Mouse (Mus musculus) ZHBTc4 (cell line): Measurements from ENCODE around the gene Susd3.
A peak's percentile ranks its signal among the peaks of the same experiment; 100 is the strongest.

ENCODE experiments used
- DNase-seq: peaks from one replicate; pipeline ENCODE4 v3.0.0-alpha.2; 2011; ENCODE audit warnings: low read depth, low spot score

Gene Susd3

GRCm38 (mm10) chr13:49246626-49247025 lies 1.9 kb downstream of the Susd3 start:
- DNase-seq, result no peak

- DNase-seq, result no peak
Observed at GRCm38 (mm10) chr13:49246011-49246410, 2.5 kb downstream of the Susd3 start.

DNA sequence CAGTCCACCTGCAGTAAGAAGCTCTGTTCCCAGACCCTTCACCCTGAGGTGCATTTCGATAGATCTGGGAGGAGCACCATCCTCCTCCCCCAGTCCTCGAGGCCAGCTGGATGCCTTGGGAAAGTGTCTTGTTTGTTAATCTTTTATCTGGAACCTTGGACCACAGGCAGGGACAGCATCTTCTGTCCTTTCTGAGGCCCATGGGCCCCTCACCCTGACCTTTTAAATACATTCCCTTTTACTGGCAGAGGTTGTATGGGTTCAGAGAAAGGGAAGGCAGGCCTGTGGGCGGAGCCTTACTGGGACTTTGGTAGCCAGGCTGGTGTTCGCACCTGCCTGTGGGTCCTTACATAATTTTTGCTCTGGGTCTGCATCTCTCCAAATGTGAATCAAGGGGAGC lies 3.3 kb downstream of the Susd3 start:
- DNase-seq, result no peak

DNA sequence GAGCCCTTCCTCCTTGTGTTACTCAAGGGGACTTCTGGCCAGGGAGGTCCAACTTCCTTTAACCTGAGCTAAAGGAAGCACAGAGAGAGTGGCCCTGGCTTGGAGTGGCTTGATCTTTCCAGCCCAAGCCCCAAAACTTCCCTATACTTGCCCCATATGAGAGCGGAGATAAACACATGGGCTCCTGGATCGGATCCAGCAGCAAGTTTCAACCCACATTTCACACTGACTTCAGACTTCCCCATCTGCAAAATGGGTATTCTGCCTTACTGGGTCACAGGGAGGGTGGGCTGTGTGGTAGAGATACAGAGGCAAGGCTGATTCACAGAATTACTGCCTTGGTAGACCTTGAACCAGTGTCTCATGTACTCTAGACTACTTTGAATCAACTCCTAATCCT lies 5.0 kb downstream of the Susd3 start:
- DNase-seq, result no peak

DNA sequence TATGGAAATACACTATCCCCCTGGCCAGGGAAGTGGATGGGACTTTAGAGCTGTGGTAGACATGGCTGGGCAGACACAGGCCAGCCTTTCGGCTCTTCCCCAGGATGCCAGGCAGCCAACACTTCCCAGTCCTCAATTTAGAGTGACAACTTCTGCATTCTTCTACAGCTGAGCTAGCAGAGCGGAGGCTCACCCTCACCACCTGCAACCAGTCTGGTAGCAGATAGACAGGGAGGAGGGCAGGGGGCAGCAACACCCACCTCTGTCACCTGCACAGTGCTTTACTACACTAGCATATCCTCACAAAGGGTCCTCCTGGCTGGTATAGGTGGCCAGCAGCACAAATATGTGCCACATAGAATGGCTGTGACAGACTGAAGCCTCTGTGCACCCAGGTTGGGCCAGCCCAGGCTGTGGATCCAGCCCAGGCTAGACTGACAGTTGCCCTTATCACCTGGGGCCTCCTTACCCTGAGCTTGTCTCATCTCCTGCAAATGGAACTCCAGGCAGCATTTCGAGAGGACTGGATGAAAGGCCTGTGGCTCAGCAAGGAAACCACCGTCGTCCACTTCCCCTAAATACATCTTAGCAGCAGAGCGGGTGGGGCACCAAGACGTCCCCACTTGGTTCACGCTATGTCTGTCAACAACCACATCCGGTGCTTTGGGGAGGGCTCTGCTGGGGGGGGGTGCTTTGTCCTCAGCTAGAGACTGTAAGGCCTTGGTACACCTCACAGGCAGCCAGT lies 6.0 kb downstream of the Susd3 start:
- no peak for DNase-seq

DNA sequence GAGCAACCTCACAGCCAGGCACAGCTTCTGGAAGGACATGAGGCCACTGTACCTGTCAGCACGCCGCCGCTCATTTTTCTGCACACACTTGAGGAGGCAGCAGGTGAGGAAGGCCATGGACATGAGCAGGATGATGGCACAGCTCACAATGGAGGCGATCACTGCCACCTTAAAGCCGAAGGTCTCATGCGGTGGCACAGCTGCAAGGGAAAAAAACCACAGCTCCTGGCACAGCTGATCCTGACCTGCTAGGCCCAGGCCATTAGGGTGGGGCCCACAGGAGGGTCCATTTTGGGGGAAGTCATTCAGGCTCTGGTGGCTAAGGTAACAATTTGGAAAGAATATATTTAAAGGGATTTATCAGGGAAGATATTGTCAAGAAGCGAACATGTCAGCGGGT lies 9.8 kb downstream of the Susd3 start:
- DNase-seq, result no peak

- no peak for DNase-seq
Observed at GRCm38 (mm10) chr13:49237617-49238016, 10.9 kb downstream of the Susd3 start.

DNA sequence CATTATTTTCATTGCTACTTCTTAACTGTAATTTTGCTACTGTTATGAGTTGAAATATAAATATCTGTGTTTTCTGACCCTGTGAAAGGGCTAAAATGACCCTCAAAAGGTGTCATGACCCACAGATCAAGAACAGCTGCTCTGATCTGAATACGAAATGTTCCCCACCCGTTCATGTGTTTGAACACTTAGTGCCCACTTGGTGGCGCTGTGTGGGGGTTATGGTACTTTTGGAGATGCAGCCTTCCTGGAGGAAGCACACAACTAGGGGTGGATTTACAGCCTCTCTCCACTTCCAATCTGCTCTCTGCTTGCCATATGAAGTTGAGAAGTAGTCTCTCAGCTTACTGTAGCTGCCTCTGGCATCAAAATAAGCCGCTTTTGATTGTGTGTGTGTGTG lies 13.8 kb downstream of the Susd3 start:
- peak; percentile 61 for DNase-seq

DNA sequence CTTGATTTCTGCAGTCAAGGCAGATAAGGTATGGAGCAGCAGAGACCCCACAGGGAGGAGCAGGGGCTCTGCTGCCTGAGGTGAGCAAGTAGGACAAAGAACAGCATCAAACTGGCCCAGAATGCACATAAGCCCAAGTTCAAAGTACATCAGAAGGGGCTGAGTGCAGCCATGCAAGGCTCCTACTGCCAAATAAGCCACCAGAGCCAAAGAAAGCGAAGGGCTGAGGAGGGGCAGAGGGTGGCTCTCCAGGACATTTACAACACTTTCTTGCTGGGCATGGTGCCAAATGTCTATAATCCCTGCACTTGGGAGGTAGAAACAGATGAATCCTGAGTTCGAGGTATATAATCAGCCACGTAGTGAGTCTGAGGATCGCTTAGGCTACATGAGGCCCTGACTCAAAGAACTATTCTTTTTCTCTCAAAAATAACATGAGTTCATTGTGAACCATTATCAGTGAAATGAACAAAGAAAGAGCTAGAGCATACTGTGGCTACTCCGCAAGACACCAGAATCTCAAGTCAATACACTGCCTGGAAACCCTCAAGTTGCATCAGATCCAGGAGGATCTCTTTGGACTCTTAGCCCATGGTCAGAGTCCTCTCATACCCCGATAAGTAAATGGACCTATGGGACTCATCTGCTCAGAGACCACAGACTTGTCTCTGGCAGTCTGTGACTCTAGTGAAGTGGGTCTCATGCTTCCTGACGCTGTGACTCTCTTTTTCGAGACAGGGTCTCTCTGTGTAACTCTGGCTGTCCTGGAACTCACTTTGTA lies 14.5 kb downstream of the Susd3 start:
- DNase-seq, result no peak

DNA sequence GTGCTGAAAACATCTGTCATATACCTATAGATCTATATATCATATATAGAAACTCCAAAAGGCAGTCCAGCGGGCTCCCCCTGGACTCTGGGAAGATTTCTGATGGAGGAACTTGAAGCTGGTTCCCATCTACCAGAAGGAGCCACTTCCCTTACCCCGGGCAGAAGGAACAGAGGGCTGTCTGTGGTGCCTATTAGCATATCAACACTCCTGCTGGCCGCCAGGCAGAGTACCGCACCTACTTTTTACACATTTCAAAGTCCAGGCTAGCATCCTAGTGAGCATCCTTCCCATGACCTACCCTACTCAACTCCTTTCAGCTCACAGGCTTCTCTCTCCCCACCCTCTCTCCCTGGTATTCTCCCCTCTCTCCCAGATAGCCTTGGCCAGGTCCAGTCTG lies 22.9 kb downstream of the Susd3 start:
- peak; percentile 65 for DNase-seq

GRCm38 (mm10) chr13:49225159-49225558 lies 23.3 kb downstream of the Susd3 start:
- no peak for DNase-seq

DNA sequence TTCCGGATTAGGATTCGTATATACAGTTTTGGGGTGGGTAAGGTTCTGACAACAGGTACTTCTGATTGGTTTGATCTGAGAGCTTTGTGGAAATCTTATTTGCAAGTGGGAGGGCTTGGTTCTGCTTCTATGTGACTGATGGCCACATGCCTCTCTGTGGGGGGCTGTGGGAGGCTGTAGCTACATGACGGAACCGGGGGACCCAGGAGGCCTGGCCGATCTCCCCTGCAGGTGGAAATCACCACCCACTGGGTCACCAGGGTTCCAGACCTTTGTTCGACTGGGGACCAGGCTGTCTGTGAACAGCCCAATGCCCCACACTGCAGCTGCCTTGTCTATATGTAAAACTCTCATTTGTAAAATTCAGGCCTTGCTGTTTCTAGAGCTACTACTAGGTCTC lies 23.8 kb downstream of the Susd3 start:
- no peak for DNase-seq

DNA sequence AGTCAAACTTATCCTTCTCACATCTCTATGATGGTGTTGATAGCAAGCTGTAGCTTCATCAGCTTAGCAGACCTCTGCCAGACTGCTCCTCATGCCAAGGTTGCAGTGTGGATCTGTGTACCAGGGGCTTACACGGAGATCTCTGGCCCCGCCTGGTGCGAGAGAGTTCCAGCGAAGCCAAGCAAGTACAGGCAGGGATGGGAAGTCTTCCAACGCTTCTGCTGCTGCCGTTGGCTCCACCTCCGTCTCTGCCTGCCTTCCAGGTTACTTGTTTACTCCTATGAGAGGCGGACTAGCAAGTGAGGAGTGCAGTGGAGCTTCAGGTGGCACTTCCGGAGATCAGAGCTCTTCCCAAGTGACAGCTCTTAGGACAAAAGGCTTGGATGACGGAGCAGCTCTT lies 24.2 kb downstream of the Susd3 start:
- peak; percentile 40 for DNase-seq

GRCm38 (mm10) chr13:49220912-49221311 lies 27.6 kb downstream of the Susd3 start:
- peak; percentile 72 for DNase-seq

GRCm38 (mm10) chr13:49219367-49219766 lies 29.1 kb downstream of the Susd3 start:
- no peak for DNase-seq

- DNase-seq, result no peak
Observed at GRCm38 (mm10) chr13:49218651-49219050, 29.9 kb downstream of the Susd3 start.

DNA sequence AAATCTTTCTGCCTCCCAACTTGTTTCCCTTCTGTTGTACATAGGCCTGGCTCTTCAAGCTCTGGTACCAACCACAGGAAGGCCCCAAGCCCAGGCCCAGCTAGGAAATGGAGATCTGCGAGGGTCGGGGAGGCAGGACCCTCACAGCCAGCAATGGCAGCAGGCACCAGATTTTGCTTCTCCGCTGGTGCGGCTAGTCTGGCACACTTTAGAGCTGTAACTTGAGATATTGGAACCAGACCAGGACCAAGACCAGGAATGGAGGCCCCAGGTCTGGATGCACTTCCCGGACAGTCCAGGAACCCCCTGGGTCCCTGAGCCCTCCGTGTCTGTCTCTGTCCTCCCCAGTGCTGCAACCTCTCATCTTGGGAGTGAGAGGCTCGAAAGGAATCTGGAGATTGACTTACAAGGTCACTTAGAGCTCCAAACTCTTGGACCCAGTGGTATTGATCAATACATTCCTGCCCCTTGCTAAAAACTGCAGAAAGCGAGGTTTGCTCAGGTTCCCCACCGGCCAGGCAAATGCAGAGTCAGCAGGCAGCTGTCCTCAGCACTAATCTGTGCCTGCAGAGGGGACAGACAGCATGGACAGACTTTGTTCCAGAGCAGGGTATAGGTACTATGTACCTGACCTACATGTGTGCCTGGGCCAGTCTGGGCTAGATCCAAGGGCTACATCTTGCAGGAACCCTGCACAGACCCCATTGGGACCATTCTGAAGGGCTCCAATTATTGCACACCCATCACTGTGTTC lies 31.5 kb downstream of the Susd3 start:
- no peak for DNase-seq

DNA sequence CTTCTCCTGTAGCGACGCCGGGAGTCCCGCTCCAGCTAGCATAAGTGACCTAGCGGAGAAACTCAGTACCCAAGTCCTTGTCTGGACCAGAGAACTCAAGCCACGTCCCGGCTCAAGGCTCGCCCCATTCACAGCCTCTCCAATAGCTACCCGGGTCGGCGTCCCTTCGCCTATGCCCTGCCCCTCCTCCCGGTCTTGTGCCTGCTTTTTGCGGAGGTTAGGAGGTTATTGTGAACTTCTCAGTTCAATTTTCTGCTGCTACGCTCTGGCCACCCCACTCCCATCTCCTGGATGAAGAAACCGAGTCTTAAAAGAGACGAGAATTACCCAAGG lies 32.3 kb downstream of the Susd3 start:
- no peak for DNase-seq

DNA sequence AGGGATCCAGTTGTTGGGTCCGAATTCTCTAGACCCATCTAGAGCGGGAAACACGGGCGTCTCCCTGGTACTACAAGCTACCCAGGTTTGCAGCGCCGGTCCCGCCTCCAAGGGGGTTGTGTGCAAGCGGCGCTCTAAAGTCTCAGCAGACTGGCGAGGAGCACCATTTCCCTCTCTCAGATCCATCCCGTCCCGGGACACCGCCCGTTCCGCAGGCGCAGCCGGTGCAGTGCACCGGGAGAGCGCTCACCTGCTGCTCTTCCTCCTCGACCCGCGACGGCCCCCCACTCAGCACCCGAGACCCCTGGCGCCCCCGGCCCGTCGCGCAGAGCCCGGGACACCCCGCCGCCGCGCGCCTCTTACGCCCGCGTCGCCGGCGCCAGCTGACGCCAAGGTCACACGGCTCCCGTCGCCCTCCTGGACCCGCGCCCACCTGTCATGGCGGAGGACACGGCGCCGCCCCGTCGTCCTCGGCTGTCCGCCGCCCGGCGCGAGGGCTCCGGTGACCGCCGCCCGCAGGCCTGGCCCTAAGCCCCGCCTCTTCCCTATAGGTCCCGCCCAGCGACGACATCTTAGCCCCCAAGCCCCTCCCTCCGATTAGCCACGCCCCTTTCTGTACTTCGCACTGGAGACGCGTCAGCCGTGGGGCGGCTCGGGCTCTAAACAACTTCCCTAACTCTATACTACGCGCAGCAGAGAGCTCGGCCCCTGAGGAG lies 32.8 kb downstream of the Susd3 start, which contains the start of gene Card19:
Gene Card19, minus strand, starts transcription at position 534 of the 716 bp plus-strand sequence.
- DNase-seq, result peak; percentile 95

- DNase-seq, result no peak
Observed at GRCm38 (mm10) chr13:49215128-49215503, 33.4 kb downstream of the Susd3 start.

- DNase-seq, result no peak
Observed at GRCm38 (mm10) chr13:49214454-49214853, 34.1 kb downstream of the Susd3 start.

DNA sequence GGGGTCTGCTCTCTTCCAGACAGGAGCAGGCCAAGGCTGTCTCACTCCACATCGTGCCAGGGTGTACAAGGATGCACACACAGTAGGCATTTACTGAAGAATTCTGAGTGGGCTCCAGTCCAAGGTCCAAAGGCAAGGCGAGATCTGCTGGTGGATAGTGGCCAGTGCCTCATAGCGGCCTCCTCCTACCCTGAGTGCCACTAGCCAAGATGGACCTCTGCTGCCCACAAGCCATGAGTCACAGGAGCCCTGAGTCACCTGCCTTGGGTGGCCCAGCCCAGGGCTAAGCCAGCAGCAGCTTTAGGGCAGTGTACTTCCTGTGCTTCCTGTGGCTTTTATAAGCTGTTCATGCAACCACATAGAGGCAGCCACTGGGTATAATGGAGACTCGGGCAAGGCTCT lies 35.0 kb downstream of the Susd3 start:
- DNase-seq, result no peak
